Mouse (Mus musculus): Measurements from ENCODE around the gene Prdm5.

Prdm5 gene

GRCm38 (mm10) chr6:65778861-65779688 is at the start of gene Prdm5:
Gene Prdm5 (plus strand): TSS chr6:65778988.
- DNase-seq: peak; percentile 31

GRCm38 (mm10) chr6:65739442-65739841 is 39.3 kb upstream of the Prdm5 start:
- DNase-seq: no peak

GRCm38 (mm10) chr6:65743144-65743870 is 35.5 kb upstream of the Prdm5 start:
- no peak for DNase-seq

GRCm38 (mm10) chr6:65743871-65744202 is 35.0 kb upstream of the Prdm5 start:
- no peak for DNase-seq

GRCm38 (mm10) chr6:65758214-65758613 is 20.6 kb upstream of the Prdm5 start:
- DNase-seq: no peak

- no peak for DNase-seq
These were observed 19.6 kb upstream of the Prdm5 start for GRCm38 (mm10) chr6:65759174-65759573.

GRCm38 (mm10) chr6:65760073-65760472 is 18.7 kb upstream of the Prdm5 start:
- no peak for DNase-seq

- no peak for DNase-seq
These were observed 14.3 kb upstream of the Prdm5 start for GRCm38 (mm10) chr6:65764459-65764858.

GRCm38 (mm10) chr6:65765057-65765456 is 13.7 kb upstream of the Prdm5 start:
- no peak for DNase-seq

- no peak for DNase-seq
These were observed 12.9 kb upstream of the Prdm5 start for GRCm38 (mm10) chr6:65765752-65766397.

GRCm38 (mm10) chr6:65767911-65768310 is 10.9 kb upstream of the Prdm5 start:
- no peak for DNase-seq

GRCm38 (mm10) chr6:65773566-65773965 is 5.2 kb upstream of the Prdm5 start:
- DNase-seq: no peak

GRCm38 (mm10) chr6:65779689-65780233 is 973 bp downstream of the Prdm5 start:
- DNase-seq: no peak

- DNase-seq: no peak
These were observed 2.7 kb downstream of the Prdm5 start for GRCm38 (mm10) chr6:65781441-65781840.

- DNase-seq: no peak
These were observed 4.9 kb downstream of the Prdm5 start for GRCm38 (mm10) chr6:65783670-65784069.

GRCm38 (mm10) chr6:65792923-65793322 is 14.1 kb downstream of the Prdm5 start:
- DNase-seq: no peak

GRCm38 (mm10) chr6:65796552-65796951 is 17.8 kb downstream of the Prdm5 start:
- no peak for DNase-seq

GRCm38 (mm10) chr6:65797276-65797675 is 18.5 kb downstream of the Prdm5 start:
- DNase-seq: no peak

- no peak for DNase-seq
These were observed 19.6 kb downstream of the Prdm5 start for GRCm38 (mm10) chr6:65798390-65798789.

GRCm38 (mm10) chr6:65811685-65812084 is 32.9 kb downstream of the Prdm5 start:
- no peak for DNase-seq

- no peak for DNase-seq
These were observed 39.4 kb downstream of the Prdm5 start for GRCm38 (mm10) chr6:65818039-65818747.

GRCm38 (mm10) chr6:65828656-65829055 is 49.9 kb downstream of the Prdm5 start:
- DNase-seq: no peak

GRCm38 (mm10) chr6:65831443-65831842 is 52.7 kb downstream of the Prdm5 start:
- DNase-seq: no peak
